Mouse (Mus musculus) CH12.LX (cell line): ENCODE data around the gene Zfp36.

Source experiments
- CTCF ChIP-seq, 2 experiments: IDR thresholded peaks in 1 of 2; conservative IDR thresholded peaks in 1 of 2; 2 replicates each; pipeline ENCODE4 v1.5.1; 2011 to 2012; ENCODE audit warnings: low read depth in 2 of 2, low read length in 2 of 2, improper control_type of control experiment in 1 of 2, inconsistent platforms in 1 of 2, mild to moderate bottlenecking in 1 of 2, moderate library complexity in 1 of 2
- E2F4 ChIP-seq: IDR thresholded peaks from 2 replicates; pipeline ENCODE4 v1.6.1; 2011; ENCODE audit warnings: low read depth, low read length, improper control_type of control experiment; ENCODE audit not compliant: insufficient replicate concordance
- EP300 ChIP-seq: IDR thresholded peaks from 2 replicates; pipeline ENCODE4 v1.6.1; 2011; ENCODE audit warnings: low read length, improper control_type of control experiment
- JUN ChIP-seq: IDR thresholded peaks from 2 replicates; pipeline ENCODE4 v1.6.1; 2011; ENCODE audit warnings: low read depth, mild to moderate bottlenecking, low read length, improper control_type of control experiment, moderate library complexity; ENCODE audit not compliant: insufficient read depth
- JUND ChIP-seq: conservative IDR thresholded peaks from 2 replicates; pipeline ENCODE4 v1.6.1; 2011; ENCODE audit warnings: low read depth, low read length, improper control_type of control experiment
- MYC ChIP-seq: IDR thresholded peaks from 2 replicates; pipeline ENCODE4 v1.6.1; 2011; ENCODE audit warnings: low read depth, mild to moderate bottlenecking, improper control_type of control experiment, low read length
- POLR2A ChIP-seq: IDR thresholded peaks from 2 replicates; pipeline ENCODE4 v1.6.1; 2011; ENCODE audit warnings: low read depth, mild to moderate bottlenecking, improper control_type of control experiment, low read length
- USF2 ChIP-seq: conservative IDR thresholded peaks from 2 replicates; pipeline ENCODE4 v1.6.1; 2011; ENCODE audit warnings: low read depth, low read length, improper control_type of control experiment
- ZC3H11A ChIP-seq: IDR thresholded peaks from 2 replicates; pipeline ENCODE4 v1.6.1; 2012; ENCODE audit warnings: low read depth, mild to moderate bottlenecking, inconsistent platforms, low read length, improper control_type of control experiment
- ZNF384 ChIP-seq: IDR thresholded peaks from 2 replicates; pipeline ENCODE4 v1.6.1; 2012; ENCODE audit warnings: low read depth, low read length, improper control_type of control experiment, inconsistent platforms

GRCm38 (mm10) chr7:28383606-28384005, 3.6 kb upstream of the Zfp36 start:
- TF ChIP-seq CTCF (conservative IDR thresholded peaks at IDR 0.05 in 1 of 2, IDR thresholded peaks at IDR 0.05 in 1 of 2; ENCODE audit: low read depth in 2 of 2, low read length in 2 of 2) (no peak), ZNF384 (no peak), USF2 (no peak), EP300 (no peak), E2F4 (no peak), ZC3H11A (no peak), JUND (no peak), JUN (no peak), POLR2A (no peak), MYC (no peak)
